Mouse (Mus musculus): ENCODE results near the gene Trim63.
"Not testable (repeated sequence)": the region's sequence is repeated elsewhere in the genome, so short reads cannot be mapped to it uniquely, and the experiment has no call there.

Trim63 gene

DNA sequence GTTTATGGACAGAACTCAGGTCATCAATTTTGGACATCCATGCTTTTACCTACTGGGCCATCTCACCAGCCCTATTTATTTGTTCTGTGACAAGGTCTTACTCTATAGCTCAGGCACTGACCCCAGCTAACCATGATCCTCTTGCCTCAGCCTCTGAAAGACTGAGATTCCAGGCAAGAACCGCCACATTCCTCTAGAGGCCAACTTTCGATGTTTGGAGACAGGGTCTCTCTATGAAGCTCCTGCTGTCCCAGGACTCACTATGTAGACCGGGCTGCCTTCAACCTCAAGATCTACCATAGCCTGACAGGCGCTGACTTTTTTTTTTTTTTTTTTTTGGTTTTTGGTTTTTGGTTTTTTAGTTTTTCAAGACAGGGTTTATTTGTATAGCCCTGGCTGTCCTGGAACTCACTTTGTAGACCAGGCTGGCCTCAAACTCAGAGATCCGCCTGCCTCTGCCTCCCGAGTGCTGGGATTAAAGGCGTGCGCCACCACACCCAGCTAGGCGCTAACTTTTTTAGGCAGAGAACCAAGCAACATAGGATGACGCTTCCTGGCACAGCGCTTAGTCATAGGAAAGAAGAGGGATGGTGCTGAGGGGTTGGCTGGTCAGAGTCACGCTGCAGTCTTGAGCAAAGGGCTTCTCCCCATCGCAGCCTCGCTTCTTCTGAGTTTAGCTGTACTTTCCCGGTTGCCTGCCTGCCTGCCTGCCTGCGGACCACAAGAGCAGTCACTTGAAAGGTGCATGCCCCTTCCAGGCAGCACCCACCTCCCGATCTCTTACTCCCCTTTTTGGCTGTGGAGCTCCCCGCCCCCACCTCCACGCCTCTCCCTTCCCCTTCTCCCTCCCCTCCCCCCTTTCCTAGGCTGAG, 16.1 kb upstream of the Trim63 start:
- DNase-seq (ENCODE audit: low spot score) = no peak

DNA sequence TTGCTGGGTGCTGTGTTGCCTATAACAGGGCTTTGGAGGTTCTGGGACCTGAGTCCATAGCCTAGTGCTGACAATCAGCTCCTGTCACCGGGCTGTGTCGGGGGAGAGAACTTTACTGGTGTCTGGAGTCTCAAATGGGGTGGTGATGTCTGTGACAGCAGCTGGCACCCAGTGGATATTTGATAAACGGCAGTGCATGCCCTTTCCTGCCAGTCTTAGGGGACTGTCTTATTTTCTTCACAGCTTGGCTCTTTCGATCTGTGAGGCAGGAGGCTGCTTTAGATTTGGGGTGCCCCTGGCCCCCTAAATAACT, 15.5 kb upstream of the Trim63 start:
- no peak for DNase-seq (ENCODE audit: low spot score)

- no peak for DNase-seq (ENCODE audit: low spot score)
Observed at GRCm38 (mm10) chr4:134300316-134300715, 14.6 kb upstream of the Trim63 start.

GRCm38 (mm10) chr4:134302084-134302483, 12.8 kb upstream of the Trim63 start:
- DNase-seq (ENCODE audit: low spot score) = no peak

GRCm38 (mm10) chr4:134306963-134307362, 8.0 kb upstream of the Trim63 start:
- no peak for DNase-seq (ENCODE audit: low spot score)

DNA sequence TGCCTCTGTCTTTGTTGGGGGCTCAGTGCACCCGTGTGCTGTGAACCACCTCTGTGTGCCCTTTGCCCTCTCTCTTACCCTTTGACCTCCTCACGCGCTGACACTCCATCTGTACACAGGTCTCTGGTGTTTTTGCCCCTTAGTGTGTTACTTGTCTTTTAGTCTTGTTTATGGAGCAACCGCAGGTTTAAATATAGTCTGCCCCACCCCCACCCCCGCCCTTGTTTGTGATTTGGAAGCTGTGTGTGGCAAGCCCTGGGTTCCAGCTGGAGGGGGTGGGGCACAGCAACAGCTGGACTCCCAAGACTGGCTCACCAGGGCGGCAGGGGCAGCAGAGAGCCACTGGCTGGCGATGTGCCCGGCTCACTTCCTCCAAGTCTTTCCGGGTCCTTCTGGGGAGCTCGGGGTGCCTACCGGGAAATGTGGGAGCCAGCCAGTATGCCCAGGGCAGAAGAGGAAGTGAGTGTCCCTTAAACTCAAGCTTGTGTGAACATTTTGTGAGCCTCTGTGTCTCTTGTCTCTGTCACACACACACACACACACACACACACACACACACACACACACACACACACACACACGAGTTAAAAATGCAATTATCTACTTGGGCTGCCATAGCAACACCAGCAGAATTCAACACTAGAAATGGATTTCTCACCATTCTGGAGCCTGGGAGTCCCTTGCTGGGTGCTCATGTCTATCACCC, 7.4 kb upstream of the Trim63 start:
- peak; percentile 45 for DNase-seq (ENCODE audit: low spot score)

- no peak for DNase-seq (ENCODE audit: low spot score)
Observed at GRCm38 (mm10) chr4:134310106-134310505, 4.8 kb upstream of the Trim63 start.

GRCm38 (mm10) chr4:134310656-134311055, 4.3 kb upstream of the Trim63 start:
- DNase-seq (ENCODE audit: low spot score) = no peak

DNA sequence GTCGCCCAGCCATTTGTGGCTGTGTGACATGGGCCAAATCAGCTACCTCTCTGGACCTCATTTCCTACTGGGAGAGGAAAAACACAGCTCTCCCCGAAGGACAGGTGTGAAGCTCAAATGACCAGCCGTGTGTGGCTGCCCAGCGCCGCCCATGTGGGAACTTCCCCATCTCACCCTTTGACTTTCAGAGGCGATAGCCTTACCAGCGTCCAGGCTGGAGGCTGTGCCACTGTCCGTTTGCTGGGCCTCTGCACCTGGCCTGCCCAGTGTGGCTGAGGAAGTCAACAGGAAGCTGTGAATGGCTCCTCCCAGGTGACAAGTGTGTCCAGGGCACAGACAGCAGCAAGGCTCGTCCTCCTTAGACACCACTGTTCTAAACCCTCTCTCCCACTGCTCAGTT, 3.1 kb upstream of the Trim63 start:
- DNase-seq (ENCODE audit: low spot score) = no peak

DNA sequence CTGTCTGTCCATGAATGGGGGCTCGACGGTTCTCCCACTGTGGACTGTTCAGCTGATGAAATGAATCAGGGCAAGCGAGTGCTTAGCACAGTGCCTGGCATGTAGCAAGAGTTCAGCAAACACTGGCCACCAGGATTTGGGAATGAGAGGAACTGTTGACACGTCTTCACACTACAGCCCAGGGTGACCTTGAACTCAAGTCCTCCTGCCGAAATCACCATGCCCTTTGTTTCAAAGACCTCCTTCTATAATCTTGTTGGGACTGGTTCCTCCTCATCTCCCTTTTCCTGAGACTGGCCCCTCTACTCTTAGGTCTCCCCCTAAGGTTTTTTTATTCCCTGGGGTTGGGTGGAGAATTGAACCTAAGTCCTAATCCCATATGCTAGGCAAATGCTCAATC, 2.6 kb upstream of the Trim63 start:
- no peak for DNase-seq (ENCODE audit: low spot score)

DNA sequence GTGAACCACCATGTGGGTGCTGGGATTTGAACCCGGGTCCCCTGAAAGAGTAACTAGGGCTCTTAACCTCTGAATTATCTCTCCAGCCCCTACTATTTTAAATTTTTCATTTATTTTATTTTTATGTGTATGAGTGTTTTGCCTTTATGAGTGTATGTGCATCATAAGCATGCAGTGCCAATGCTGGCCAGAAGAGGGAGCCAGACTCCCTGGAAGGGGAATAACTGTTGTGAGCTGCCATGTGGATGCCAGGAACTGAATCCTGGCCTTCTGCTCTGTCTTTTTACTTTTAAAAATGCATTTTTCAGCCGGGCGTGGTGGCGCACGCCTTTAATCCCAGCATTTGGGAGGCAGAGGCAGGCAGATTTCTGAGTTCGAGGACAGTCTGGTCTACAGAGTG, 2.0 kb upstream of the Trim63 start:
- DNase-seq (ENCODE audit: low spot score) = peak; percentile 23

GRCm38 (mm10) chr4:134314081-134314655, 752 bp upstream of the Trim63 start:
- DNase-seq (ENCODE audit: low spot score) = no peak

GRCm38 (mm10) chr4:134315470-134315869, 550 bp downstream of the Trim63 start:
- no peak for DNase-seq (ENCODE audit: low spot score)

GRCm38 (mm10) chr4:134316390-134316789, 1.5 kb downstream of the Trim63 start:
- peak; percentile 31 for DNase-seq (ENCODE audit: low spot score)

- DNase-seq (ENCODE audit: low spot score) = no peak
Observed at GRCm38 (mm10) chr4:134319074-134319473, 4.2 kb downstream of the Trim63 start.

- no peak for DNase-seq (ENCODE audit: low spot score)
Observed at GRCm38 (mm10) chr4:134319674-134320073, 4.8 kb downstream of the Trim63 start.

DNA sequence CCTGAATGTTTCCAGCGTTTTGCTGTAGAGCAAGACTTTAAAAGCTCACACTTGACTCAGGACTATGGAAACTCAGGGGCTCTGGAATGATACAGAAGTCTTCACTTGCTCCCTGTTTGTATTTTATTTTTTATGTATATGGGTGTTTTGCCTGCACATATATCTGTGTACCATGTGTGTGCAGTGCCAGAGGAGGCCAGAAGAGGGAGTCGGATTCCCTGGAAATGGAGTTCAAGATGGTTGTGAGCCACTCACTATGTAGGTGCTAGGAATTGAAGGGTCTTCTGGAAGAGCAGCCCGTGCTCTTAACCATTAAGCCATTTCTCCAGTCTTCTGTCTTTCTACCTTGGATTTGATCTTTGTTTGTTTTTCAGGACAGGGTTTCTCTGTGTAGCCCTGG, 6.6 kb downstream of the Trim63 start:
- DNase-seq (ENCODE audit: low spot score) = no peak

- DNase-seq (ENCODE audit: low spot score) = no peak
Observed at GRCm38 (mm10) chr4:134324655-134325054, 9.7 kb downstream of the Trim63 start.

DNA sequence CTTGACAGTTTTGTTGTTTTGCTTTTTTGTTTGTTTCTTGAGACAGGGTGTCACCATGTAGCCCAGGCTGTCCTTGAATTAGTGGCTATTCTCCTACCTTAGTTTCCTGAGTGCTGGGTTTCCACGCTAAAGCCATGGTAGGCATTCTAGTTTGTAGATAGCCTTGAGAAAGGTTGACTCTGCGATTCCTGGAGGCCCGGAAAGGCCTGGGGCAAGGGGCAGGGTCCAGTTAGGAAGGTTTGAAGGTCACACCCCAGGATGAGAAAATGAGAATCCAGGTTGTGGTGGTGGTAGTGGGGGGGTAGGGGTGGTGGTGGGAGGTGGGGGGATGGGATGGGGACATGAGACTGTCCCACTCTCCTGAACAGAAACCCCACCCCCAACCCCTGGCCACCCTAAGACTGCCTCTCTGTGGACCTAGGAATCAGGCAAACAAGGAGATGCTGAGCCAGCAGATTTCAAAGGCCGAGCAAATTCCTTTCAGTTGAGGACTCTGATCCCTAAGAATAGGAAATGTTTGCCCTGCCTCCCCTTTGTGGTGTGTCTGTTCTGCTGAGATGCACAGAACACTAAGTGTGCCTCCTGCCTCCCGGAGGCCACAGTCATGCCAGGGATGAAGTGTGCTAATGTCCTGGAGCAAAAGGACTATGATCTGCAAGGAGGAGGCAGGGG, 12.1 kb downstream of the Trim63 start:
- DNase-seq (ENCODE audit: low spot score) = no peak

- no peak for DNase-seq (ENCODE audit: low spot score)
Observed at GRCm38 (mm10) chr4:134328151-134328550, 13.2 kb downstream of the Trim63 start.

DNA sequence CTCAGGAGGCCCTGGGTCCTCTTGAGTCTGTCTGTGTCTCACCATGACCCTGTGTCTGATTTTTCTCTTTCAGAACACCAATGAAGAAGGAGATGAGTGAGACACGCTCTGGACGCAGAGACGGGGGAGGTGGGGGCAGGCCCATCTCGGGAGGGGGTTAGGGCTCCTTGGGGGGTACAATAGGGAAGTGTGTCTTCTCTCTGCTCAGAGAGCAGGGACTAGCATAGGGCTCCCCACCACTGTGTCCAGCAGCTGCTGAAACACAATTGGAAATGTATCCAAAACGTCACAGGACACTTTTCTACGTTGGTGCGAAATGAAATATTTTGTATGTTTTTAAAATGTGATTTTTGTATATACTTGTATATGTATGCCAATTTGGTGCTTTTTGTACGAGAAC, 13.9 kb downstream of the Trim63 start:
- DNase-seq (ENCODE audit: low spot score) = no peak

GRCm38 (mm10) chr4:134330281-134330680, 15.4 kb downstream of the Trim63 start:
- no peak for DNase-seq (ENCODE audit: low spot score)

DNA sequence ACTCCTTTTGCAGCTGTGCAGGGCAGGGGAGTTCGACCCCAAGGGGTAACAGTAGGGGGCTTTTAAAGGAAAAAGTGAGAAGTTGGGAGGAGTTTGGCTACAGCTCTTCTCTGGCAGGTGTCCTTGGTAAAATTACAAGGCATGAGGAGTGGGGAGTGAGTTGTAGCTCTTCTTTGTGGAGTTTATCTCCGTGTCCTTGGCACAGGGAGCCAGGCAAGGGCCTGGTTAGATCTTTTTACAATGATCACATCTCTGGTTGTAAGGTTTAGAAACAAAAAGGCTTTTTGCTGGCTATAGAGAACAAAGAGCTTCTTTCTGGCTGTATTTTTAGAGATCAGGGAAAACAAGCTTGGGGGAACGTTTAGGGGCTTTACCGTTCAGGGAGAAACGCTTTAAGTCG, 26.3 kb downstream of the Trim63 start:
- DNase-seq (ENCODE audit: low spot score) = not testable (repeated sequence)
